Mouse (Mus musculus) adrenal gland, adult 18-20 months (tissue): ENCODE data around the gene Shank2. TPM values are rescaled to one million over a fixed set of nuclear protein-coding genes. Genes with fewer than 3 reads are reported as not detected.

Experiments
- DNase-seq, 2 experiments: peaks; one replicate each; pipeline ENCODE4 v3.0.0; 2021 to 2022; ENCODE audit warnings: low spot score in 2 of 2
- total RNA-seq, 2 experiments: library from RNA; stranded (reverse); gene quantifications; 1 replicate in 1 of 2; 2 replicates in 1 of 2; pipeline ENCODE4 v1.2.3; 2021

Shank2 gene
- total RNA-seq, 2 experiments from 2014 or later = 8.1 to 18.5 TPM

- no peak for DNase-seq
Observed at GRCm38 (mm10) chr7:144257821-144258220, 256.1 kb downstream of the Shank2 start.

DNA sequence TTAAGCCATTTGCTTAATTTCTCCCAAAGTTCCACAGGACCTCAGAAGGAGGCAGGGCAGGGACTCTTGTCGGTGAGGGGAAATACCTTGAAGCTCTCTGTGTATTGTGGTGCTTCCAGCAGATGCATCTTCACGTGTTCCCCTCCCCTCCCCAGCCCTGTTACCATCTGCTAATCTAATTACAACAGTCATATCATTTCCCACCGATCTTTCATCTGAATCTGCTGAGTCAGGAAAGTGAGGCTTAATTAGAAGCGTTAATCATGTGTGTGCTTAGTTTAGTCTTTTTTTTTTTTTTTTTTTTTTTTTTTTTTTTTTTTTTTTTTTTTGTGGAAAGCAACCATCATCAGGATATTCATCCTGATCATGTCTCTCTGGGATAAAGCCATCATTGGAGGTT is 256.6 kb downstream of the Shank2 start:
- no peak for DNase-seq

GRCm38 (mm10) chr7:144262666-144263065 is 260.9 kb downstream of the Shank2 start:
- DNase-seq = no peak

GRCm38 (mm10) chr7:144266745-144267144 is 265.0 kb downstream of the Shank2 start:
- DNase-seq = no peak

DNA sequence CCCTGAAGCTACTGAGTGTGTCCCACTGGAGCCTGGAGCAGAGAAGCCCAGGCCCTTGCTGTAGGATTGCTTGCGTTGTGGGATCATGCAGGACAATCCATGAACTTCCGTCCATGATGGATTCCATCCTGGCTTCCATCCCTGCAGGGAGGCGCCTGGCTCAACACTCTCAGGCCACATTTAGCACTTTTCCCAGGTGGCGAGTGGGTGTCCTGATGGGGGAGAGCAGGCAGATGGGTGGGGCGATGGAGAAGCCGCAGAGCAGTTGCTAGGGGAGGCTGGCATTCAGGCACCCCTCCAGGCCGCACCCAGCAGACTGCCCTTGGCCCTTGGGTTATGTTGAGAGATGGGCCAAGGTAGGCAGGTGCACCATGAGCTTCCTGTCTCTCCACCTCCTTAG is 266.6 kb downstream of the Shank2 start:
- no peak for DNase-seq

GRCm38 (mm10) chr7:144268778-144269177 is 267.1 kb downstream of the Shank2 start:
- DNase-seq = no peak

- DNase-seq = no peak
Observed at GRCm38 (mm10) chr7:144271074-144271473, 269.3 kb downstream of the Shank2 start.

DNA sequence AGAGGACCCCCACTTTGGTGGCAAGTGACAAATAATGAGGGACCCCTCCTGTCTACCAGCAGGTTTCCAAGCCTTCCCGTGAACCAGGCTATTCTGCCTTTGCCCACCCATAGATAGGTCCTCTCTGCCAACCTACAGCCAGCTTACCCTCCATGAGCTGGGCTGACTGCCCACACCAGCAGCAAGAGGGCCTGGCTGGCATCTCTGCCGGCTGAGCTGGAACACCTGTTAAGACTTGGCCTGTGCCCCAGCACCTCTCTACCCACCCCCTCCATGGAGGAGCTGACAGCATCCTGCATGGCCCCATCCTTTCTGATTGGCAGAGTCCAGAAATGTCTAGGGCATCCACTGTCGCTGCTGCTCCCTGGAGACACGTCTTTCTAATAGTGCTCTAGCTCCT is 277.0 kb downstream of the Shank2 start:
- DNase-seq = no peak

- no peak for DNase-seq
Observed at GRCm38 (mm10) chr7:144283701-144284100, 282.0 kb downstream of the Shank2 start.

GRCm38 (mm10) chr7:144284241-144285065 is 282.7 kb downstream of the Shank2 start:
- no peak for DNase-seq

DNA sequence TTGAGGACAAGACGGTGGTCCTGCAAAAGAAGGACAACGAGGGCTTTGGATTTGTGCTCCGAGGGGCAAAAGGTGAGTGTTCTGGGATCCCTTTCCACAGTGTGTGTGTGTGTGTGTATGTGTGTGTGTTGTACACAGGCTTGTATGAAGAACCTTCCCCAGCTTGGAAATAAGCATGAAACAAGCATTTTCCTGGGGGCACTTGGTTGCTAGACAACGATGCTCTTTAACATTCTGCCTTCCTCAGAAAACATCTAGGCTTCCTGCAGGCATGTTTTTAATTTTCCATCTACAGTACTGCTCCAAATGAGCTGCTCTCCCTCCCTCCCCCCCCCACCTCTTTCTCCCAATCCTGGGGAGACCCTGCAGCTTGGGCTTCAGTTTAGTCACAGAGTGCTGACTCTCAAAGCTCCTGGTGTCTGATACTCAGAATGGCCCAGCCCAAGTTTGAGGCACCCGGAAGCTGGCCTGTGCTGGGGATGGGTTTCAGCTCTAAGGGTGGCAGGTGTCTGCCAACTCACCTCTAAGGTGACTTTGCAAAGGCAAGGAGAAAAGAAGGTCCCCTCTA is 283.4 kb downstream of the Shank2 start:
- DNase-seq = no peak

GRCm38 (mm10) chr7:144285912-144286311 is 284.2 kb downstream of the Shank2 start:
- no peak for DNase-seq

- DNase-seq = no peak
Observed at GRCm38 (mm10) chr7:144287991-144288390, 286.3 kb downstream of the Shank2 start.

DNA sequence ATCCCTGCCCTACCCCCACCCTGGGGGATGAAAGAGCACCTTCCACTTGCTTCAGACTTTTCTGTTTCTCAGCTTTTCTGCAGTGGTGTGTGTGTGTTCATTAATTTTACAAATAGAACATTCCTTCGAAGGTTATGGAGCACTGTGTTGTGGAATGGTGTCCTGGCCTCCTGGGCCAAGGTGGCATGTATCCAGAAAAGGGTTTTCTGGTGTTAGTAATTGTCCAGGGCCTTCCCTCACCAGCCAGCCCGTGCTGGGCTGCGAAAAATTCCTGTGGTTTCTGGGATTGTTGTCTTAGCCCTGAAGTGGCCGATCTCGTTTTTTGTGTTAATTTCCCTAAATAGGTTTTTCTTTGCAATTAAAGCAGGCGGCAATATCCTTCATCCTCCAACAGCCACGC is 289.8 kb downstream of the Shank2 start:
- DNase-seq = no peak

GRCm38 (mm10) chr7:144293611-144294010 is 291.9 kb downstream of the Shank2 start:
- DNase-seq = no peak

GRCm38 (mm10) chr7:144294239-144295200 is 292.8 kb downstream of the Shank2 start:
- DNase-seq = peak; percentile 29 to 41

- no peak for DNase-seq
Observed at GRCm38 (mm10) chr7:144299351-144299750, 297.6 kb downstream of the Shank2 start.

DNA sequence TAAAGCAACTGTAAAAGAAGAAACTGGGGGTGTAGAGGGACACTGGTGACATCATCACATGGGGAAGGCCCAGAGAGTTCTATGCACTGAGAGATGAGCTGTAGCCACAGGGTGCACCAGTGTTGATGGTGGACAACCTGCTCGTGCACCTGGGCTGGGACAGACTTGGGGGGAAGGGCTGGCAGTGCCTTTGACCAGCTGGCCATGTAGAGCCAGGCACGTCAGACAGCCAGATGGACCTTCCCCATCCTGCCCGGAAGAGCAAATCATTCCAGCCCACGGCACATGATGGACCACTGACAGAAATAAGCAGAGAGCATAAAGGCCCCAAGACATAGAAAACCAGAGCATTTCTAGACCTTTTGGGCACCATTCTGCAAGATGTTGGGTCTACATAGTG is 299.9 kb downstream of the Shank2 start:
- DNase-seq = no peak

- no peak for DNase-seq
Observed at GRCm38 (mm10) chr7:144302498-144302897, 300.8 kb downstream of the Shank2 start.

GRCm38 (mm10) chr7:144307853-144308409 is 306.2 kb downstream of the Shank2 start:
- no peak for DNase-seq

DNA sequence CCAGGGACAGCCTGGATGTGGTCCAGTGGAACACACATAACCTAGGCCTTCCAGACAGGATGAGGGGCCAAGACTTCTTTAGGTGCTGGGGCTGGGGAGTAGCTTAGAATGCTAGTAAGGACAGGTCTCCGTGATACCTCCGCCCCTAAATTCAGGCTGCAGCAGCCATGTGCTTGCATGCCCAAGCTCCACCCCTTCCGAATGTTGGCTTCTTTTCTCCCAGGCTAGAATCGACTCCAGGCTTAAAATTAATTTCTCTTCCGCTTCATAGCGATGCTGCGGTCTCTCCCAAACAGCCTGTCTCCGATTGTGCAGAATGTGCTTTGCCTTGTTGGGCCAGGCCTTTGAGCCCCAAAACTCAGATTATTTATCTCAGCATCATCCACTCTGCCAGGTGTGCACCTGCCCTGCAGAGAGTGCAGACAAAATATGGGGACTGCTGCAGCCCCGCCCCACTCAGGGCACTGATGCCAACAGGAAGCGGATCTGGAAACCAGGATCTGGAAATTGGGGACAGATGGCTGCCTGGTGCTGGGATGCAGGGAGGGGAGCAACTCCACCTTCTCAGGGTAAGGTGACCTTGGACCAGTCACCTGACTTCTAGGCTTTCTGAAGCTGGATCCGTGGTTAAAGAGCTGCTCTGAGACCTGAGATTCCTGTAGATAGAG is 312.8 kb downstream of the Shank2 start:
- DNase-seq = no peak
